Mouse (Mus musculus) heart, postnatal 0 days (tissue): ENCODE results near the gene Higd2a.

Experiments used
- CTCF ChIP-seq: IDR thresholded peaks from 2 replicates; pipeline ENCODE4 v1.5.1; 2016; ENCODE audit warnings: antibody characterized with exemption, control low read depth, low read depth
- EP300 ChIP-seq: IDR thresholded peaks from 2 replicates; pipeline ENCODE4 v1.6.1; 2016; ENCODE audit warnings: antibody characterized with exemption, low read depth

GRCm38 (mm10) chr13:54560608-54561007 is 29.4 kb upstream of the Higd2a start:
- TF ChIP-seq EP300 (no peak), CTCF (no peak)
